In the genomic region with DNA sequence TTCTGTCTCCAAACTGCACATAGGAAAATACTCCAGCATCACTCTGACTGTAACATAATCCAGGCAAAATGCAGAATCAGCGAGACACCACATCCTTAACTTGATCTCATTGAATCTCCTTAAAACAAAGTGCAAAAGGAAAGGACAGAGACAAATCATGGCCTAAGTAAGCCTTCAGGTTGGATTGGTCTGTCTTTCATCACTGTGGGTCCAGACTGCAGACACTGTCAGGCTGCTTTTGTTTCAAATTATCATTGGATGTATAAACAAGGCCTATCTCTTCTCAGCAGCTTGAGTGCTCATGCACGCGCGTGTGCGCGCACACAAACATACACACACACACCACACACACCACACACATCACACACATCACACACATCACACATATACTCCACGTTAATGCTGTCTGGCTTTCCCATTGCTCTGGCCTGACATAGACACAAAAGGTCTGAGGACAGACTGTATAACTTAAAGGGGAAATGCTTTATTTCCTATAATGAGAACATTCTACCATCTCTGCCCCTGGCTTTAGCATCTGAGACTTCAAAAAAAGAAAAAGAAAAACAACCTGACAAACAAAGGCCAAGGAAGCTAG, we compare ENCODE assay signal across 15 mouse cellular contexts.
DNase-seq lines count a peak whose midpoint lies in the region; ATAC-seq and TF ChIP-seq lines count a peak whose summit lies in the region.
"Had no signal": no experiment of that assay in that cellular context is flagged by ENCODE, and none has a peak within 500 bp of the region (broad histone marks: within the 10 kb centered on the region; RNA-seq: fewer than 3 reads in every experiment).

No protein-coding gene starts in this region.

- no peak overlapping the region for H3K9ac ChIP-seq in heart, embryonic 12.5 days
- no peak overlapping the region for H3K9ac ChIP-seq in heart, adult 2 months (ENCODE audit: low read depth, low read length)
- H3K9ac ChIP-seq in midbrain, embryonic 13.5 days (replicated peaks) = no peak overlapping the region
- no peak overlapping the region for H3K9ac ChIP-seq in midbrain, embryonic 15.5 days
- no peak overlapping the region for H3K9ac ChIP-seq in embryonic facial prominence, embryonic 12.5 days
- no peak overlapping the region for H3K9ac ChIP-seq in limb, embryonic 12.5 days (replicated peaks)
- H3K9ac ChIP-seq: hindbrain, embryonic 15.5 days; kidney, embryonic 15.5 days; liver, embryonic 14.5 days had no signal

- DNase-seq in heart, adult 2 months = no peak
- DNase-seq in spleen, postnatal 4 days (ENCODE audit: low spot score in 2 of 2) = no peak
- no peak for DNase-seq in urinary bladder, adult 18-20 months (ENCODE audit: low spot score in 2 of 2)
- DNase-seq: cerebellum, adult 9-11 months; lung, postnatal 36 days had no signal

- no peak for TF ChIP-seq EP300 in heart, adult 2 months (IDR thresholded peaks at IDR 0.05; ENCODE audit: insufficient read depth, low read depth, low read length)

- H3K27ac ChIP-seq in heart, embryonic 12.5 days (ENCODE audit: poor library complexity, severe bottlenecking) = peak overlapping the region; percentile 50
- no peak overlapping the region for H3K27ac ChIP-seq in heart, adult 2 months
- no peak overlapping the region for H3K27ac ChIP-seq in midbrain, embryonic 13.5 days
- H3K27ac ChIP-seq in midbrain, embryonic 15.5 days = no peak overlapping the region
- H3K27ac ChIP-seq in embryonic facial prominence, embryonic 12.5 days = peak overlapping the region; percentile 86
- peak overlapping the region; percentile 51 for H3K27ac ChIP-seq in limb, embryonic 12.5 days
- H3K27ac ChIP-seq: hindbrain, embryonic 15.5 days; kidney, embryonic 15.5 days; layer of hippocampus, adult 2 months; liver, embryonic 14.5 days had no signal

- peak; percentile 77 for ATAC-seq in heart, embryonic 12.5 days (ENCODE audit: insufficient number of reproducible peaks, low FRiP score)
- peak; percentile 45; the same call in 1 of the 2 replicates for ATAC-seq in midbrain, embryonic 13.5 days
- ATAC-seq in midbrain, embryonic 15.5 days (replicated peaks) = no peak; the same call in 1 of the 2 replicates
- no peak for ATAC-seq in embryonic facial prominence, embryonic 12.5 days (ENCODE audit: insufficient number of reproducible peaks, insufficient read depth, low FRiP score, low TSS enrichment)
- no peak for ATAC-seq in limb, embryonic 12.5 days (ENCODE audit: insufficient number of reproducible peaks, insufficient read depth, low FRiP score, low TSS enrichment, low read depth)

- no peaks in the 10 kb centered on the region for H3K36me3 ChIP-seq in heart, embryonic 12.5 days
- H3K36me3 ChIP-seq in heart, adult 2 months (ENCODE audit: control insufficient read depth, insufficient read depth, low read length) = no peaks in the 10 kb centered on the region
- H3K36me3 ChIP-seq in midbrain, embryonic 13.5 days = no peaks in the 10 kb centered on the region
- no peaks in the 10 kb centered on the region for H3K36me3 ChIP-seq in midbrain, embryonic 15.5 days (replicated peaks)
- H3K36me3 ChIP-seq in embryonic facial prominence, embryonic 12.5 days = no peaks in the 10 kb centered on the region
- no peaks in the 10 kb centered on the region for H3K36me3 ChIP-seq in limb, embryonic 12.5 days
- H3K36me3 ChIP-seq: hindbrain, embryonic 15.5 days; kidney, embryonic 15.5 days had no signal

- no peak overlapping the region for H3K4me2 ChIP-seq in heart, embryonic 12.5 days
- H3K4me2 ChIP-seq in midbrain, embryonic 13.5 days (replicated peaks) = no peak overlapping the region
- no peak overlapping the region for H3K4me2 ChIP-seq in midbrain, embryonic 15.5 days
- no peak overlapping the region for H3K4me2 ChIP-seq in embryonic facial prominence, embryonic 12.5 days (replicated peaks)
- H3K4me2 ChIP-seq in limb, embryonic 12.5 days = no peak overlapping the region
- H3K4me2 ChIP-seq: hindbrain, embryonic 15.5 days; kidney, embryonic 15.5 days had no signal

- no peak overlapping the region for H3K4me3 ChIP-seq in heart, embryonic 12.5 days
- H3K4me3 ChIP-seq in heart, adult 2 months = no peak overlapping the region
- H3K4me3 ChIP-seq in midbrain, embryonic 13.5 days (replicated peaks) = no peak overlapping the region
- H3K4me3 ChIP-seq in midbrain, embryonic 15.5 days = no peak overlapping the region
- H3K4me3 ChIP-seq in embryonic facial prominence, embryonic 12.5 days = no peak overlapping the region
- H3K4me3 ChIP-seq in limb, embryonic 12.5 days (replicated peaks) = no peak overlapping the region
- H3K4me3 ChIP-seq: hindbrain, embryonic 15.5 days; kidney, embryonic 15.5 days; layer of hippocampus, adult 2 months; myocyte had no signal

- H3K4me1 ChIP-seq in heart, embryonic 12.5 days (replicated peaks) = peaks cover 12% of the 10 kb centered on the region
- H3K4me1 ChIP-seq in heart, adult 2 months (ENCODE audit: control insufficient read depth, insufficient read depth, low read length) = no peaks in the 10 kb centered on the region; the same call in 1 of the 2 replicates
- H3K4me1 ChIP-seq in midbrain, embryonic 13.5 days (replicated peaks) = 0 out of 2 replicates have a peak, but pooled peaks cover 10% of the 10 kb centered on the region
- H3K4me1 ChIP-seq in midbrain, embryonic 15.5 days = no peaks in the 10 kb centered on the region
- H3K4me1 ChIP-seq in embryonic facial prominence, embryonic 12.5 days = peaks cover 30% of the 10 kb centered on the region
- peaks cover 22% of the 10 kb centered on the region for H3K4me1 ChIP-seq in limb, embryonic 12.5 days (replicated peaks)

- H3K9me3 ChIP-seq in heart, embryonic 12.5 days (replicated peaks) = peaks cover 4% of the 10 kb centered on the region; the same call in 1 of the 2 replicates
- no peaks in the 10 kb centered on the region for H3K9me3 ChIP-seq in midbrain, embryonic 13.5 days
- no peaks in the 10 kb centered on the region for H3K9me3 ChIP-seq in midbrain, embryonic 15.5 days
- no peaks in the 10 kb centered on the region for H3K9me3 ChIP-seq in embryonic facial prominence, embryonic 12.5 days
- no peaks in the 10 kb centered on the region for H3K9me3 ChIP-seq in limb, embryonic 12.5 days
- H3K9me3 ChIP-seq: hindbrain, embryonic 15.5 days; kidney, embryonic 15.5 days had no signal

- no peaks in the 10 kb centered on the region for H3K27me3 ChIP-seq in heart, embryonic 12.5 days (replicated peaks)
- H3K27me3 ChIP-seq in heart, adult 2 months (ENCODE audit: control insufficient read depth, insufficient read depth, low read length) = no peaks in the 10 kb centered on the region
- no peaks in the 10 kb centered on the region for H3K27me3 ChIP-seq in midbrain, embryonic 13.5 days
- H3K27me3 ChIP-seq in midbrain, embryonic 15.5 days (replicated peaks) = no peaks in the 10 kb centered on the region
- no peaks in the 10 kb centered on the region for H3K27me3 ChIP-seq in embryonic facial prominence, embryonic 12.5 days
- H3K27me3 ChIP-seq in limb, embryonic 12.5 days = no peaks in the 10 kb centered on the region
- H3K27me3 ChIP-seq: hindbrain, embryonic 15.5 days; kidney, embryonic 15.5 days had no signal

- 43% methylated on average over 7 of the region's 7 CpGs for WGBS in heart, embryonic 12.5 days
- 64% methylated on average over 7 of the region's 7 CpGs for WGBS in heart, adult 2 months
- 82% methylated on average over 7 of the region's 7 CpGs for WGBS in midbrain, embryonic 13.5 days
- WGBS in midbrain, embryonic 15.5 days = 80% methylated on average over 7 of the region's 7 CpGs
- WGBS in embryonic facial prominence, embryonic 12.5 days = 47% methylated on average over 7 of the region's 7 CpGs
- WGBS in limb, embryonic 12.5 days = 70% methylated on average over 7 of the region's 7 CpGs

- no peak for TF ChIP-seq CTCF in heart, adult 2 months (IDR thresholded peaks at IDR 0.05)

- TF ChIP-seq POLR2A in heart, adult 2 months (IDR thresholded peaks at IDR 0.05; ENCODE audit: insufficient read depth, low read depth, low read length) = no peak

- H3K79me2 ChIP-seq in heart, adult 2 months (replicated peaks; ENCODE audit: control insufficient read depth, insufficient read depth, low read length) = no peaks in the 10 kb centered on the region

- intact Hi-C loops in heart, adult 2 months (cut with DNase I) = no loop called here

Comparison
In these comparisons a context has a peak if more than half of its experiments do, and no peak if none do; other contexts are left out.
1. ATAC-seq: peak in heart, embryonic 12.5 days (single experiment) and midbrain, embryonic 13.5 days (single experiment); none in midbrain, embryonic 15.5 days (single experiment), embryonic facial prominence, embryonic 12.5 days (single experiment) and limb, embryonic 12.5 days (single experiment).
2. H3K27ac ChIP-seq: peak in heart, embryonic 12.5 days (single experiment), embryonic facial prominence, embryonic 12.5 days (single experiment) and limb, embryonic 12.5 days (single experiment); none in heart, adult 2 months (single experiment), midbrain, embryonic 13.5 days (single experiment) and midbrain, embryonic 15.5 days (single experiment).